Mouse (Mus musculus) retina, postnatal 7 days (tissue): ENCODE results near the gene Gm11034.

Experiments used
- DNase-seq: peaks from one replicate; pipeline ENCODE4 v3.0.0-alpha.2; 2012; ENCODE audit warnings: low read depth, low spot score

Gene Gm11034

GRCm38 (mm10) chr8:72211846-72212245, 1.6 kb downstream of the Gm11034 start:
- no peak for DNase-seq

- DNase-seq: no peak
Measured at GRCm38 (mm10) chr8:72210710-72211109, 2.7 kb downstream of the Gm11034 start.

- no peak for DNase-seq
Measured at GRCm38 (mm10) chr8:72210222-72210621, 3.2 kb downstream of the Gm11034 start.

GRCm38 (mm10) chr8:72208582-72208981, 4.9 kb downstream of the Gm11034 start:
- DNase-seq: no peak

- DNase-seq: no peak
Measured at GRCm38 (mm10) chr8:72197997-72198396, 15.4 kb downstream of the Gm11034 start.

- DNase-seq: no peak
Measured at GRCm38 (mm10) chr8:72192065-72192464, 21.4 kb downstream of the Gm11034 start.

- no peak for DNase-seq
Measured at GRCm38 (mm10) chr8:72190215-72190539, 23.3 kb downstream of the Gm11034 start.

- no peak for DNase-seq
Measured at GRCm38 (mm10) chr8:72189417-72190214, 23.8 kb downstream of the Gm11034 start, which contains the start of gene Hsh2d. Hsh2d (plus strand) TSS chr8:72189638.

- no peak for DNase-seq
Measured at GRCm38 (mm10) chr8:72187793-72188331, 25.6 kb downstream of the Gm11034 start.

- no peak for DNase-seq
Measured at GRCm38 (mm10) chr8:72183554-72184202, 29.8 kb downstream of the Gm11034 start.

GRCm38 (mm10) chr8:72177346-72177925, 36.0 kb downstream of the Gm11034 start:
- DNase-seq: peak; percentile 46

GRCm38 (mm10) chr8:72169681-72170249, 43.7 kb downstream of the Gm11034 start:
- DNase-seq: no peak

- no peak for DNase-seq
Measured at GRCm38 (mm10) chr8:72169098-72169668, 44.3 kb downstream of the Gm11034 start.
